Mouse (Mus musculus) frontal cortex, adult (tissue): Measurements from ENCODE around the gene Olfr62.

Experiments used
- ATAC-seq: cut with Nextera tagmentation; 2 replicates; pipeline ENCODE4 v1.9.2; 2017; ENCODE audit warnings: mild to moderate bottlenecking, moderate library complexity, mixed read lengths; ENCODE audit not compliant: low TSS enrichment

Olfr62 gene

GRCm38 (mm10) chr4:118658652-118659051 is at the start of gene Olfr62:
TSS of gene Olfr62 (plus strand) at chr4:118658952.
- ATAC-seq: no peak

GRCm38 (mm10) chr4:118609836-118610235 is 48.9 kb upstream of the Olfr62 start:
- ATAC-seq: no peak

GRCm38 (mm10) chr4:118612619-118613018 is 46.1 kb upstream of the Olfr62 start:
- no peak for ATAC-seq

GRCm38 (mm10) chr4:118615412-118615811 is 43.3 kb upstream of the Olfr62 start:
- ATAC-seq: no peak

- ATAC-seq: peak; percentile 100
Measured at GRCm38 (mm10) chr4:118620279-118620966, 38.3 kb upstream of the Olfr62 start, which contains the start of the genes Cfap57 and Ebna1bp2. TSS of gene Cfap57 (minus strand) at chr4:118620777. TSS of gene Ebna1bp2 (plus strand) at chr4:118620799.

- ATAC-seq: no peak; the same call in 1 of the 2 replicates
Measured at GRCm38 (mm10) chr4:118620967-118621320, 37.8 kb upstream of the Olfr62 start.

GRCm38 (mm10) chr4:118621781-118622180 is 37.0 kb upstream of the Olfr62 start:
- no peak for ATAC-seq

GRCm38 (mm10) chr4:118630261-118630660 is 28.5 kb upstream of the Olfr62 start:
- no peak for ATAC-seq

GRCm38 (mm10) chr4:118642346-118643190 is 16.2 kb upstream of the Olfr62 start:
- no peak; the same call in 1 of the 2 replicates for ATAC-seq

GRCm38 (mm10) chr4:118645234-118645633 is 13.5 kb upstream of the Olfr62 start:
- 0 out of 2 replicates have a peak, but pooled peaks have one; percentile 47 for ATAC-seq

GRCm38 (mm10) chr4:118687086-118687485 is 28.3 kb downstream of the Olfr62 start:
- ATAC-seq: no peak

- ATAC-seq: no peak
Measured at GRCm38 (mm10) chr4:118692412-118692973, 33.7 kb downstream of the Olfr62 start, which contains the start of gene Olfr1342. TSS of gene Olfr1342 (minus strand) at chr4:118692756.

GRCm38 (mm10) chr4:118693812-118694211 is 35.1 kb downstream of the Olfr62 start:
- 0 out of 2 replicates have a peak, but pooled peaks have one; percentile 64 for ATAC-seq

GRCm38 (mm10) chr4:118703223-118703622 is 44.5 kb downstream of the Olfr62 start, which contains the start of gene Olfr1341:
TSS of gene Olfr1341 (plus strand) at chr4:118703523.
- no peak for ATAC-seq

- ATAC-seq: no peak
Measured at GRCm38 (mm10) chr4:118708086-118708485, 49.3 kb downstream of the Olfr62 start.

- no peak for ATAC-seq
Measured at GRCm38 (mm10) chr4:118711656-118712055, 52.9 kb downstream of the Olfr62 start.
